Mouse (Mus musculus) neural tube, embryonic 15.5 days (tissue): Measurements from ENCODE around the gene Frmpd1. TPM values are rescaled to one million over a fixed set of nuclear protein-coding genes. Genes with fewer than 3 reads are reported as not detected.

Experiments used
- ATAC-seq: fragments of 200-750 bp; cut with Nextera tagmentation; 2 replicates; pipeline ENCODE4 v1.8.0; 2017; ENCODE audit warnings: mild to moderate bottlenecking, moderate TSS enrichment, moderate library complexity; ENCODE audit not compliant: low FRiP score
- H3K27ac ChIP-seq: fragments of 300-500 bp; sonication (generic); replicated peaks from 2 replicates; pipeline ENCODE4 v1.5.1; 2015; ENCODE audit warnings: mild to moderate bottlenecking, inconsistent platforms
- H3K27me3 ChIP-seq: fragments of 300-500 bp; sonication (generic); replicated peaks from 2 replicates; pipeline ENCODE4 v1.6.1; 2015; ENCODE audit warnings: inconsistent platforms
- H3K36me3 ChIP-seq: fragments of 300-500 bp; sonication (generic); 2 replicates; pipeline ENCODE4 v1.6.1; 2015; ENCODE audit warnings: inconsistent platforms
- H3K4me1 ChIP-seq: fragments of 300-500 bp; sonication (generic); 2 replicates; pipeline ENCODE4 v1.6.1; 2015; ENCODE audit warnings: inconsistent platforms
- H3K4me2 ChIP-seq: fragments of 300-500 bp; sonication (generic); 2 replicates; pipeline ENCODE4 v1.6.1; 2015; ENCODE audit warnings: inconsistent platforms, mild to moderate bottlenecking, moderate library complexity
- H3K4me3 ChIP-seq: fragments of 300-500 bp; sonication (generic); replicated peaks from 2 replicates; pipeline ENCODE4 v1.5.1; 2015; ENCODE audit warnings: mild to moderate bottlenecking, inconsistent platforms
- H3K9ac ChIP-seq: fragments of 300-500 bp; sonication (generic); replicated peaks from 2 replicates; pipeline ENCODE4 v1.6.1; 2015; ENCODE audit warnings: mild to moderate bottlenecking, inconsistent platforms
- H3K9me3 ChIP-seq: fragments of 300-500 bp; sonication (generic); replicated peaks from 2 replicates; pipeline ENCODE4 v1.6.1; 2016; ENCODE audit warnings: inconsistent platforms
- WGBS: fragments of 180-500 bp; shearing (Covaris S2); methylation state at CpG from one replicate; pipeline ENCODE4 v1.1.7; 2015; ENCODE audit warnings: mixed read lengths; 5-methylcytosine and 5-hydroxymethylcytosine counted together
- polyA plus RNA-seq: library from polyadenylated mRNA; unstranded; fragments of >200 nt; fragmentation: Nextera tagmentation; extraction: Ambion mirVana; gene quantifications from 2 replicates; pipeline ENCODE4 v1.2.1, GENCODE M21; 2015

Frmpd1 gene
- polyA plus RNA-seq = 2.9 and 3.1 TPM in 2 replicates

DNA sequence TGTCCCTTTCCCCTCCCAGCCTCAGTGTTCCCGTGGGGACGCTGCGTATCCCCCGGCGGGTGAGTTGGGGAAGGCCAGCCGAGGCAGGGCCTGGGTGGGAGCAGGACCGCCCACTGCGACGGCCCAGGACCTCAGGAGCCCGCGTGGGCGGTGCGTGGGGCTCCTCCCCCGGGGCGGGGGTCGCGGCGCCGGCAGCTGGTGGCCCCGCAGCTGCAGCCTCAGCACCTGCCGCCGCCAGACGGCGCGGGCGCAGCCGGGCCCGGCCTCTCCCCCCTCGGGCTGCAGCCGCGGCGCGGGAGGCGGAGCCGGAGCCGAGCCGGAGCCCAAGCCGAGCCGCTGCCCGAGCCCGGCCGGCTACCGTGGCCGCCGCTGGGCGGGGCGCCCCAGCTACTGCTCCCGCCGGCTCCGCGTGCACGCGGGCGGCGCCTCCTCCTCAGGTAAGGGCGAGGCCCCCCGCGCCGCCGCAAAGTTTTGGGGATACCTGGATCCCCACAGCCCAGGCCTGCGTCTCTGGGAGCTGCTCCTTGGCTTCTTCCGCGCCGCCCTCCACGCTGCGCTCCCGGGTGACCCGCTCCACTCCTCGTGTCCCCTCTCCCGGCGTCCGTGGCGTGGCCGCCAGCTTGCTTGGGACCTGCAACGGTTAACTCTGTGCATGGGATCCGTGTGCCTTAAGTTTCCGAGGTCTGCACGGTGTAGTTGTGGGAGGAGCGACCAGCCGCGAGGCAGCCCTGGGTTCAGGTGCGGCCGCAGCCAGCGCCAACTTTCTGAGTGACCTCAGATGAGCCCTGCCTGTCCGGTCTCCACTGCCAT lies at the start of gene Frmpd1:
TSS of gene Frmpd1 (plus strand) at position 355 of the 810 bp plus-strand sequence.
- peaks cover 34% of the 10 kb centered on the region for H3K27me3 ChIP-seq
- H3K27ac ChIP-seq = peak within 1 kb of the TSS; percentile 41; the same call in 1 of the 2 replicates
- under 1% methylated on average over 57 of the region's 85 CpGs for WGBS

DNA sequence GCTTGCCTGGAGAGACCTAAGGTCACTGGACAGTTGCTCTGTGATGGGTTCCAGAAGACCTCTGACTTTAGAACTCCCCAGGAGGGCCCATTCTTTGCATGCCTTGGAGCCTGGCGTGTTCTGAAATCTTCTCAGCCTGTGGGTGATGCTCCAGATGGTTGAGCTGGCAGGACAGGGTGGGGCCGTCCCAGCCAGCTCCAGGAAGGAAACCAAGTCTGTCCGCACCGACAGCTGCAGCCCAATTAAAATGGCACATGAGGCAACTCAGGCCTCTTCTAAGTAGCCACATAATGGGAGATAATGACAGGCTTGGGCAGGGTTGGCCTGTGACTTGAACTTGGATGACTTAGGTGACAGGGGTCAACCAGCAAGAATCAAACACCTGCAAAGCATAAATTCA lies 47.0 kb upstream of the Frmpd1 start:
- H3K4me1 ChIP-seq = peaks cover 10% of the 10 kb centered on the region; the same call in 1 of the 2 replicates
- H3K4me2 ChIP-seq = no peak overlapping the region
- no peaks in the 10 kb centered on the region for H3K27me3 ChIP-seq
- H3K27ac ChIP-seq = no peak overlapping the region
- no peak for ATAC-seq
- no peak overlapping the region for H3K4me3 ChIP-seq
- no peaks in the 10 kb centered on the region for H3K36me3 ChIP-seq
- H3K9me3 ChIP-seq = no peaks in the 10 kb centered on the region
- WGBS = 49% methylated on average over 4 of the region's 4 CpGs
- no peak overlapping the region for H3K9ac ChIP-seq

More for the DNA sequence above, at the start of gene Frmpd1:
- no peaks in the 10 kb centered on the region for H3K9me3 ChIP-seq
- H3K4me1 ChIP-seq = peaks cover 17% of the 10 kb centered on the region
- peak; percentile 84 for ATAC-seq
- H3K36me3 ChIP-seq = no peaks in the 10 kb centered on the region
- H3K4me2 ChIP-seq = peak within 1 kb of the TSS; percentile 99
- peak within 1 kb of the TSS; percentile 61 for H3K9ac ChIP-seq
- peak within 1 kb of the TSS; percentile 73 for H3K4me3 ChIP-seq

DNA sequence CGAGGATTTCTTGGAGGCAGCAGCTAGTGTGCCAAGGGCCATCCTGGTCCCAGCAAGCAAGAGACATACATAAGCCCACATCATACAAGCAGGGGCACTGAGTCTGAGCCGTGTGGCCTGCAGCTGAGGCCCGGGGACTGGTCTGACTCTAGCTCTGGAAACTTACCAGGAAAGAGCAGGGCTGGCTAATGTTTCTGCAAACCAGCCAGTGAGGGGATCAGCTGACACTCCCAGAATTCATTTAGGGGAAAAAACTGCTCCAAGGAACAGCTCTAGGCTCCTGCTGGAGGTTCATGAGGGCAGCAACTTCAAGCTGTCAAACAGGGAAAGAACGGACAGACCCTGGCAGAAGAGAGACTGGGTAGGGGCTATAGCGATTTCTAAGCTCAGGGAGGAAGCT lies 42.8 kb upstream of the Frmpd1 start:
- Histone ChIP-seq H3K27ac (no peak overlapping the region), H3K9ac (no peak overlapping the region), H3K4me2 (no peak overlapping the region), H3K27me3 (no peaks in the 10 kb centered on the region), H3K4me1 (peaks cover 20% of the 10 kb centered on the region), H3K36me3 (no peaks in the 10 kb centered on the region), H3K9me3 (no peaks in the 10 kb centered on the region), H3K4me3 (no peak overlapping the region)
- 78% methylated on average over 5 of the region's 5 CpGs for WGBS
- no peak for ATAC-seq

DNA sequence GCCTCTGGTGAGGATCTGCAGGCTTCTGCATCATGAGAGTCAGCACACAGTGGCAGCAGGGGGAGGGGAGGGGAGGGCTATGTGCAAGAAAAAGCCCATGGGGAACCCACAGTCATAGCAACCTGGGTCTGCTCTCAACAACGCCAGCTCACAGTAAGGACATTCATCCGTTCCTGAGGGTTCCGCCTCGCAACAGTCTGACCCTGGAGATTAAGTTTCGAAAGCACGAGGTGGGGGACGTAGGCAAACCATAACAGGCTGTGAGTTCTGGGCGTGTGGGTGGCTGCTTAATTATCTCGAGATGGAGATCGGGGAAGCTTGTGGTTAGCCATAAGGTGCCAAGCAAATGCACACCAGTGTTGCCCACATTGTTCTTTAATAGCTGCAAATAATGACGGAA lies 42.3 kb upstream of the Frmpd1 start:
- Histone ChIP-seq H3K27me3 (no peaks in the 10 kb centered on the region), H3K4me3 (no peak overlapping the region), H3K4me1 (peaks cover 20% of the 10 kb centered on the region), H3K36me3 (no peaks in the 10 kb centered on the region), H3K9ac (no peak overlapping the region), H3K4me2 (no peak overlapping the region), H3K9me3 (no peaks in the 10 kb centered on the region), H3K27ac (no peak overlapping the region)
- ATAC-seq = peak; percentile 63; the same call in 1 of the 2 replicates
- WGBS = 49% methylated on average over 11 of the region's 11 CpGs

DNA sequence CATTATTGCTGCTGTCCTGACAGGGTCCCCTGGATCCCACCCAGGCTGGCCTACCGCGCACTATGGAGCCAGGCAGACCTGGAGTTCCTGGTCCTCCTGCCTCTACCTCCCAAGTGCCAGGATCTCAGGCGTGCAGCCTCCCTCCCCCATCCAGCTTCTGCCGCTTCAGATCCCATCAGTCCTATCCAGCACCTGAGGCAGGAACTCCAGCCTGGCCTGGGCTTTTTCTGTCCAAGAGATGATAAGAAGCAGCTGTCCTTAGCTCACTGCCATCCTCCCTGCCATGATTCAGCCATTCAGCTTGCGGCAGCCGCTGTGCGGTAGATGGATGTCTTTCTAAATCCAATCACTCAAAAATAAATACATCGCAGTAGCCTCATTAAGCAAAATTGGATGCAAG lies 41.7 kb upstream of the Frmpd1 start:
- Histone ChIP-seq H3K4me1 (peaks cover 20% of the 10 kb centered on the region), H3K9ac (no peak overlapping the region), H3K36me3 (no peaks in the 10 kb centered on the region), H3K27me3 (no peaks in the 10 kb centered on the region), H3K9me3 (no peaks in the 10 kb centered on the region), H3K27ac (peak overlapping the region; percentile 34; the same call in 1 of the 2 replicates), H3K4me3 (no peak overlapping the region), H3K4me2 (no peak overlapping the region)
- peak; percentile 57; the same call in 1 of the 2 replicates for ATAC-seq
- 53% methylated on average over 8 of the region's 8 CpGs for WGBS

DNA sequence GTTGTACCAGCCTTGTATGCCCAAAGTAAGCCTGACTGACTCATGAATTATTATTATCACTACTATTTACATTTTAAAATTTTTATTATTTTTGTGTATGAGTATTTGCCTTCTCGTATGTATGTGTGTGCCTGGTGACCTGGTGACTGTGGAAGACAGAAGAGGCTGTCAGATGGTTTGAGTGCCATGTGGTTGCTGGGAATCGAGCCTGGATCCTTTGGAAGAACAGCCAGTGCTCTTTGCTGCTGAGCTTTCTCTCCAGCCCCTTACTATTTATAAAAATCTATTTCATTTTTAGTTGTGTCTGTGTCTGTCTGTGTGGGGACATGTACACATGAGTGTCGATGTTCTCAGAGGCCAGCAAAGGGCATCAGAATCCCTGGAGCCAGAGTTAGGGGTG lies 28.2 kb upstream of the Frmpd1 start:
- Histone ChIP-seq H3K36me3 (no peaks in the 10 kb centered on the region), H3K4me2 (no peak overlapping the region), H3K9ac (no peak overlapping the region), H3K9me3 (no peaks in the 10 kb centered on the region), H3K27me3 (no peaks in the 10 kb centered on the region), H3K4me3 (no peak overlapping the region), H3K27ac (no peak overlapping the region), H3K4me1 (no peaks in the 10 kb centered on the region)
- 84% methylated on average over 3 of the region's 3 CpGs for WGBS
- no peak for ATAC-seq

DNA sequence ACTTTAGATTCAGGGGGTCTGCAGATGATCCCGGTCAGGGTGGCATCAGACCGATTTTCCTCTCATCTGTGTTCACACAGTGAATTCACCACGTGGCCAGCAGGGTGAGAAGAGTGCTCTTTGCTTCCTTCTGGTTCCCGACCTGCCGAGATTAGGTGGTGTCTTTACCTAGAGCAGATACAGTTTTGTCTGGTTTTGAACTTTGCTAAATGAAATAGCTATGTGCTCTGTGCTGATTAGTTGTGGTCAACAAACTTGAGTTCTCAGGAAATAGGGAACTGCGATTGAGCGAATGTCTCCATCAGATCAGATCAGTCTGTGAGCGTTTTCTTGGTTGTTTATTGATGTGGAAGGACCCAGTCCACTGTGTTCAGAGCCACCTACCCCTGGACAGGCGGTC lies 26.1 kb upstream of the Frmpd1 start:
- Histone ChIP-seq H3K9ac (no peak overlapping the region), H3K27me3 (no peaks in the 10 kb centered on the region), H3K36me3 (no peaks in the 10 kb centered on the region), H3K27ac (no peak overlapping the region), H3K4me2 (no peak overlapping the region), H3K9me3 (no peaks in the 10 kb centered on the region), H3K4me3 (no peak overlapping the region), H3K4me1 (no peaks in the 10 kb centered on the region)
- 79% methylated on average over 9 of the region's 9 CpGs for WGBS
- ATAC-seq = no peak

DNA sequence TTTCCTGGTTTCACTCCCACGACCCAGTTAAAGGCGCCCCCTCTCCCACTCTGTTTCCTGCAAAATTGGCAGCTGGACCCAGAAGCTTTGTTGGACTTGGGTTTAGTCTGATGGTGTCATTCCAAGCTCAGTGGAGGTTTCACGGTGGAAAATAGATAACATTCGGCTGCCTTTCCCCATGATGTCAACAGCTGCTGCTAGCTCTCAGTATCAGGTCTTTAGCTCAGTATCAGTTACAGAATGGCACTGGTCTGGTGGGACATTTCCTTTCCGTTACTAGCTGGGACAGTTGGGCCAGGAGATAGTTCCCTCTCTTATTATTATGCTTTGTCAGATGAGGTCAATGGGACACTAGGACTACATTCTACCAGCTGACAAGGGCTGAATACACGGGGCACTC lies 23.9 kb upstream of the Frmpd1 start:
- no peak for ATAC-seq
- no peak overlapping the region for H3K9ac ChIP-seq
- H3K4me1 ChIP-seq = no peaks in the 10 kb centered on the region
- 86% methylated on average over 6 of the region's 6 CpGs for WGBS
- no peaks in the 10 kb centered on the region for H3K27me3 ChIP-seq
- no peak overlapping the region for H3K4me2 ChIP-seq
- H3K36me3 ChIP-seq = no peaks in the 10 kb centered on the region
- H3K27ac ChIP-seq = no peak overlapping the region
- H3K4me3 ChIP-seq = no peak overlapping the region
- H3K9me3 ChIP-seq = no peaks in the 10 kb centered on the region

DNA sequence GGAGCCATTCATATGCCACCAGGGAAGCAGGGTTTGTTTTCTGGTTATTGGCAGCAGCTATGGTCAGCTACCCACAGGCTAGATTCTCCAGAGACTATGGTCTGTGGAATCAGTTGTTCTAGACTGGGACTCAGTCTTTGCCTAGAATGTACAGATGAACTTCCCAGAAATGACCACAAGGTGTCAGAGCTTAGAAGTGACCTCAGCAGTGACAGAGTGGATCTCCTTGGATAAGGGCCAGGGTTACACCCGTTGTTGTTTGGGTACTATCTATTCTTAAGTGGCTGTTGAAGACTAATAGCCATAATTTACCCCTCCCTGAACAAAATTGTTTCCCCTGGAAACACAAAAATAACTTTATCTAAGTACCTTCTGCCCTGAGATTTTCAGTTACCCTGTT lies 21.0 kb upstream of the Frmpd1 start:
- ATAC-seq = no peak
- 5% methylated on average over 1 of the region's 1 CpGs for WGBS
- no peaks in the 10 kb centered on the region for H3K36me3 ChIP-seq
- no peak overlapping the region for H3K27ac ChIP-seq
- H3K9ac ChIP-seq = no peak overlapping the region
- H3K9me3 ChIP-seq = no peaks in the 10 kb centered on the region
- no peak overlapping the region for H3K4me2 ChIP-seq
- no peaks in the 10 kb centered on the region for H3K27me3 ChIP-seq
- H3K4me1 ChIP-seq = no peaks in the 10 kb centered on the region
- H3K4me3 ChIP-seq = no peak overlapping the region

DNA sequence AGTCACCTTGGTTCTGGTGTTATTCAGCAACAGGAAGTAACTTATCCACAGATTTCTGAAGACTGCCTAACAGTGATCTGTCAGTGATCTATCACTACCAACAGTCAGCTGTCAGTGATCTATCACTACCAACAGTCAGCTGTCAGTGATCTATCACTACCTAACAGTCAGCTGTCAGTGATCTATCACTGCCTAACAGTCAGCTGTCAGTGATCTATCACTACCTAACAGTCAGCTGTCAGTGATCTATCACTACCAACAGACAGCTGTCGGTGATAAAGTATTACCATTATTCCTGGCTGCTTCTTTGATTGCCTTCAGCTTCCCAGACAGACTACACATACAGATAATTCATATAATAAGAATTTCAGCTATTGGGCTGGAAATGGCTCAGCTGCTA lies 19.2 kb upstream of the Frmpd1 start:
- ATAC-seq = no peak

DNA sequence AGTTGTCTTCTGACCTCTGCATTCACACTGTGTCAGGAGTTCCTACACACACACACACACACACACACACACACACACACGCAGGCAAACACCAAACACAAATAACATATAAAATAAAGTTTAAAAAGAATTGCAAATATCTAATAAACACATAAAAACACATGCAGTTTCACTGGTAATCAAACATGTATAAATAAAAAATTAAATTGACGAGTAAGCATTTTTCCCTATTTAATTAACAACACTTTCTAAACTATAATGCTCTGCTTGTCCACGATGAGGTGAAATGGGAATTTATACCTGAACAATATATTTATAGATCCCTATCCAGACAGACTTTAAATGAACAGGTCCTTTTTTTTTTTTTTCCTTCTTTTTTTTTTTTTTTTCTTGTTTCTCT lies 18.7 kb upstream of the Frmpd1 start:
- no peaks in the 10 kb centered on the region for H3K9me3 ChIP-seq
- WGBS = 87% methylated on average over 3 of the region's 3 CpGs

More for the DNA sequence above, 19.2 kb upstream of the Frmpd1 start:
- Histone ChIP-seq H3K27ac (no peak overlapping the region), H3K4me1 (no peaks in the 10 kb centered on the region), H3K4me3 (no peak overlapping the region), H3K9me3 (no peaks in the 10 kb centered on the region), H3K36me3 (no peaks in the 10 kb centered on the region), H3K4me2 (no peak overlapping the region), H3K27me3 (no peaks in the 10 kb centered on the region), H3K9ac (no peak overlapping the region)
- 82% methylated on average over 1 of the region's 1 CpGs for WGBS

DNA sequence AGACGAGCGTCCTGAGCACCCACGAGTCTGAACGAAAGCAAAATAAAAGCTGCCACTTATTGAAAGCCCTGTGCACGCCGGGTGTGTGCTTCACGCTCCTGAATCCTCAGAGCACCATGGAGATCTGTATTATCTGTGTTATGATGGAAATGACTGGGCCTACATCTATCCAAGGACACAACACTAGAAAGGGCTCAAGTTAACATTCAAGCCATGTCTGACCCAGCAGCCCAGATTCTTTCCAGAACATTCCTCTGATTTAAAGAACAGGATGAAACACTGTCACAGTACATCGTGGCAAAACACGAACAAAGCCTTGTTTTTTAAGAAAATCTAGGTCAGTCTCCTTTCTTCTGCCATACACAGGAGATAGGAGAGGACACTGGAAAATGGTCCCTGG lies 13.3 kb upstream of the Frmpd1 start:
- Histone ChIP-seq H3K9ac (no peak overlapping the region), H3K27ac (no peak overlapping the region), H3K9me3 (no peaks in the 10 kb centered on the region), H3K4me2 (no peak overlapping the region), H3K27me3 (no peaks in the 10 kb centered on the region), H3K4me1 (no peaks in the 10 kb centered on the region), H3K36me3 (no peaks in the 10 kb centered on the region), H3K4me3 (no peak overlapping the region)
- WGBS = 76% methylated on average over 9 of the region's 9 CpGs
- ATAC-seq = no peak

More for the DNA sequence above, 18.7 kb upstream of the Frmpd1 start:
- Histone ChIP-seq H3K27ac (no peak overlapping the region), H3K4me2 (no peak overlapping the region), H3K27me3 (no peaks in the 10 kb centered on the region), H3K4me3 (no peak overlapping the region), H3K36me3 (no peaks in the 10 kb centered on the region), H3K9ac (no peak overlapping the region), H3K4me1 (no peaks in the 10 kb centered on the region)
- no peak for ATAC-seq
